Mouse (Mus musculus): ENCODE measurements around the gene Gm49321. TPM values are rescaled to one million over a fixed set of nuclear protein-coding genes. Genes with fewer than 3 reads are reported as not detected.

Gene Gm49321
- polyA plus RNA-seq, 1 experiment from 2014 or later = 13.9 TPM

DNA sequence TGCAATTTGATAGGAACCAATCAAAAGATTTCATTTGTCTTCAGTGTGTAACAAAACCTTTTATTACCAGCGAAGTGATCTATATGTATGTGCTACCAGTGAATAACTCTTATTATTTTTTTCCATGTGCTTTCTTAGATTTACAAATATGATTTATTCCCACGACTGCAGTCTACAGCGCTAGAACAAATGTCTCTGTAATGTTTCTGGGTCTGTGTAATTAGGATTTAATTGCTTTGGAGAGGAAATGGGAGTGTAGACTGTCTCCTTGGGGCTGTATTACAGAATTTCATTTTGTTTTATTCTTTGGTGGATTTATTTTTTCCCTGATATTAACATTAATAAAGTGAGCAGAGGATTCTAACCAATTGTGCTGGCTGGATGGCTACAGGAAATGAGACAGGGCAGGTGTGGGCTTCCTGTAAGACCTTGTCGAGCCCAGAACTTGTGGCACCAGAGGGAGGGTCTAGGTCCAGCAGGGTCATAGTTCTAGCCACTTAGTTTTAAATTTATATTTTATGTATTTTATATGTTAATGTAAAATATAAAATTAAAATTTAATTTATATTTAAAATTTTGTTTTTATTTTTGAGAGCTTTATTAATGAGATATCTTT lies 51.0 kb downstream of the Gm49321 start:
- no peaks in the 10 kb centered on the region for H3K4me1 ChIP-seq (ENCODE audit: control insufficient read depth, insufficient read depth, low read length)
- H3K4me3 ChIP-seq (ENCODE audit: low read length) = no peak overlapping the region
- H3K9me3 ChIP-seq (ENCODE audit: control insufficient read depth, low read length) = no peaks in the 10 kb centered on the region
- H3K4me2 ChIP-seq (replicated peaks; ENCODE audit: low read depth, low read length) = no peak overlapping the region
- ATAC-seq (ENCODE audit: low FRiP score, low TSS enrichment) = no peak
- H3K27me3 ChIP-seq (ENCODE audit: control insufficient read depth, insufficient read depth, low read length) = no peaks in the 10 kb centered on the region
- H3K27ac ChIP-seq (ENCODE audit: low read depth, low read length) = no peak overlapping the region
- no peak overlapping the region for H3K9ac ChIP-seq (ENCODE audit: low read depth, low read length)
- H3K36me3 ChIP-seq (ENCODE audit: control insufficient read depth, insufficient read depth, low read length) = peaks cover 20% of the 10 kb centered on the region
- WGBS = 80% methylated on average over 4 of the region's 4 CpGs

DNA sequence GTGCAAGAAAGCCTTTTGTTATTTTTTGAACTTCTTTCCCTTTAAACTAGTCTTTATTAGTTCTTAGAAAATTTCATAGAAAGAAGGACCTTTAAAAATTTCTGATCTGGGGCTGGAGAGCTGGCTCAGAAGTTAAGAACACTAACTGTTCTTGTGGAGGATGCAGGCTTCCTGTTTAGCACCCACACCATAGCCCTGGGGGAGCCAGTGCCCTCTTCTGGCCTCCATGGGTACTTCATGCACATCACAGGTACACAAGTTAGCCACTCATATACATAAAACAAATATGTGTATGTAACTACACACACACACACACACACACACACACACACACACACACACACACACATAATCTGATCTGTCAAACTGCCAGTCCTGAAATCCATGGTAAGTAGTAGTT lies 52.1 kb downstream of the Gm49321 start:
- no peak for ATAC-seq (ENCODE audit: low FRiP score, low TSS enrichment)

DNA sequence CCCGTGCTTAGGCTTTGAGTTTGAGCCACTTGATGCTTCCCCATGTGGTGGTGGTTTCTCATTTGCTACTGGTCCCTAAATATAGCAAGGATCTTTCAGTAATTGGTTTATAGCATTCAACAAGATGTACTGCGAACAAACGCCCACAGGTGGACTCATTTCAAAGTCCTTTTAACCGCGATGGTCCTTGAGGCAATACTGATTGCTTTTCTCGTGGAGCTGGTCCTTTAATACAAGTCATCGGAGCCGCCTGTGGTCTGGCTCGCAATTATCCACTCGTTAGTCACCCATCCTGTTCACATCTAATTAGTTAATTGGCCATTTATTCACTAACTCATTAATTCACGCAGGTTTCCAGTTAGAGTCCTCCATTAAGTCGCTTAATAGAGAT lies 59.4 kb downstream of the Gm49321 start:
- ATAC-seq (ENCODE audit: low FRiP score, low TSS enrichment) = no peak
- H3K4me3 ChIP-seq (ENCODE audit: low read length) = no peak overlapping the region; the same call in 1 of the 2 replicates

More for the DNA sequence above, 52.1 kb downstream of the Gm49321 start:
- Histone ChIP-seq H3K36me3 (ENCODE audit: control insufficient read depth, insufficient read depth, low read length) (peaks cover 11% of the 10 kb centered on the region), H3K27ac (ENCODE audit: low read depth, low read length) (no peak overlapping the region), H3K9me3 (ENCODE audit: control insufficient read depth, low read length) (no peaks in the 10 kb centered on the region), H3K9ac (ENCODE audit: low read depth, low read length) (no peak overlapping the region), H3K4me3 (ENCODE audit: low read length) (no peak overlapping the region), H3K4me1 (ENCODE audit: control insufficient read depth, insufficient read depth, low read length) (no peaks in the 10 kb centered on the region), H3K4me2 (replicated peaks; ENCODE audit: low read depth, low read length) (no peak overlapping the region), H3K27me3 (ENCODE audit: control insufficient read depth, insufficient read depth, low read length) (no peaks in the 10 kb centered on the region)

DNA sequence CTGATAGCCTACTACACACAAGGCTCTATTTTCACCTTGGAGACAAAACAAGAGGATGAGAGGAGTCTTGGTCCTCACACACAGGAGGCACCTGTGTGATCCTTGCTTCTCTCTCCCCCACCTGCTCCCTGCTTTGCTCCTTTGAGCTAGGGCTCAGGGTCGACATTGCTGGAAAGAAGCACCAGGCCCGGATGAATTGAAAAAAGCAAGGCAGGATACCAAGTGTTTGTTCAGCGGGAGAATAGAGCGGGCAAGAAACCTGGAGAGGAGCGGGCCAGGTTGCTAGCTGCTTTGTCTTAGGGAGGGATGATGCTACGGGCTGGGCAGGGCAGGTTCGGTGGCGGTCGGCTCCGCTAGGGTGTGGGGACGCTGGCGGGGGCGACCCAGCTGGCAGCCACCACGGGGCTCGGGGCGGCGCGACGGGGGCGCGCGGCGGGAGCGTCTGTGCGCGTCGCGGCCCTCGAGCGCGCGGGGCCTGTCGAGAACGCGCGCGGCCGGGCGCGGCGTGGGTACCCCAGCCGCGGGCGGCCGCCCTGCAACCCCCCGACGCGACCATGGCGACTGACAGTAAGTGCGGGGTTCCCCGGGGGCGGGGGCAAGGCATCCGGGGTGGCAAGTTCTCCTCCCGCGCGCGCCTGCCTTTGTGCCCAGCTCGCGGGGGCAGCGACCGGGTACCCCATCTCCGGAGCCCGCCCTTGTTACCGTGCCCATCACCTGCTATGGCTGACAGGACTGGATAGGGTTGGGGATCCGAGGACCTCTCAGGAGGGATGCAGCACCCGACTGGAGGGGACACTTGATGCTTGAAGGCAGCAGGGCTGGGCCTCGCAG lies 60.1 kb downstream of the Gm49321 start, which contains the start of gene Syt16:
Gene Syt16, plus strand, starts transcription at position 365 of the 831 bp plus-strand sequence.
- peak within 1 kb of the TSS; percentile 60 for H3K9ac ChIP-seq (ENCODE audit: low read depth, low read length)
- H3K9me3 ChIP-seq (ENCODE audit: control insufficient read depth, low read length) = no peaks in the 10 kb centered on the region
- no peak within 1 kb of the TSS for H3K27ac ChIP-seq (ENCODE audit: low read depth, low read length)
- under 1% methylated on average over 56 of the region's 67 CpGs for WGBS
- no peaks in the 10 kb centered on the region for H3K4me1 ChIP-seq (ENCODE audit: control insufficient read depth, insufficient read depth, low read length)
- peak within 1 kb of the TSS; percentile 55 for H3K4me3 ChIP-seq (ENCODE audit: low read length)
- H3K36me3 ChIP-seq (ENCODE audit: control insufficient read depth, insufficient read depth, low read length) = no peaks in the 10 kb centered on the region
- H3K27me3 ChIP-seq (ENCODE audit: control insufficient read depth, insufficient read depth, low read length) = peaks cover 10% of the 10 kb centered on the region
- peak; percentile 57; the same call in 1 of the 2 replicates for ATAC-seq (ENCODE audit: low FRiP score, low TSS enrichment)
- H3K4me2 ChIP-seq (replicated peaks; ENCODE audit: low read depth, low read length) = peak within 1 kb of the TSS; percentile 98

More for the DNA sequence above, 59.4 kb downstream of the Gm49321 start:
- H3K27me3 ChIP-seq (ENCODE audit: control insufficient read depth, insufficient read depth, low read length) = peaks cover 10% of the 10 kb centered on the region
- peak overlapping the region; percentile 98; the same call in 1 of the 2 replicates for H3K4me2 ChIP-seq (replicated peaks; ENCODE audit: low read depth, low read length)
- H3K4me1 ChIP-seq (ENCODE audit: control insufficient read depth, insufficient read depth, low read length) = no peaks in the 10 kb centered on the region
- WGBS = 47% methylated on average over 12 of the region's 12 CpGs
- no peaks in the 10 kb centered on the region for H3K36me3 ChIP-seq (ENCODE audit: control insufficient read depth, insufficient read depth, low read length)
- H3K9ac ChIP-seq (ENCODE audit: low read depth, low read length) = no peak overlapping the region
- no peak overlapping the region for H3K27ac ChIP-seq (ENCODE audit: low read depth, low read length)
- no peaks in the 10 kb centered on the region for H3K9me3 ChIP-seq (ENCODE audit: control insufficient read depth, low read length)

DNA sequence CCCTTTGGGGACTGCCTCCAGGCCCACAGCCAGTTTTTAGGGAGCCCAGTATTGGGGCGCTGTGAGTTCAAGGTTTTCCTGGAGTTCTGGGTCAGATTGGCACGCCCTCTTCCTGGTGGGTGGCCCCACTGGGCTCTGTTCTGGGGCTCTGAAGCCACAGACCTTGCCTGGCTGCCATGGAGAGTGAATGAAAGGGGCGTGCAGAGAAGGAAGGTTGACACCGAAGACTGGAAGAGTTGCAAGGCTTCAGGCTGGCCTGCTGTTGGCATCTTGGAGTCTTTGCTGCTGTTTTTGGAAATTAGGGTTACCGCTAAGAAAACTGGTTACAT lies 60.6 kb downstream of the Gm49321 start:
- no peak overlapping the region for H3K27ac ChIP-seq (ENCODE audit: low read depth, low read length)
- H3K4me1 ChIP-seq (ENCODE audit: control insufficient read depth, insufficient read depth, low read length) = no peaks in the 10 kb centered on the region
- H3K4me3 ChIP-seq (ENCODE audit: low read length) = peak overlapping the region; percentile 55
- ATAC-seq (ENCODE audit: low FRiP score, low TSS enrichment) = no peak
- H3K27me3 ChIP-seq (ENCODE audit: control insufficient read depth, insufficient read depth, low read length) = peaks cover 10% of the 10 kb centered on the region
- peak overlapping the region; percentile 98 for H3K4me2 ChIP-seq (replicated peaks; ENCODE audit: low read depth, low read length)
- H3K9ac ChIP-seq (ENCODE audit: low read depth, low read length) = peak overlapping the region; percentile 60; the same call in 1 of the 2 replicates
- WGBS = 47% methylated on average over 5 of the region's 5 CpGs
- no peaks in the 10 kb centered on the region for H3K36me3 ChIP-seq (ENCODE audit: control insufficient read depth, insufficient read depth, low read length)
- no peaks in the 10 kb centered on the region for H3K9me3 ChIP-seq (ENCODE audit: control insufficient read depth, low read length)

DNA sequence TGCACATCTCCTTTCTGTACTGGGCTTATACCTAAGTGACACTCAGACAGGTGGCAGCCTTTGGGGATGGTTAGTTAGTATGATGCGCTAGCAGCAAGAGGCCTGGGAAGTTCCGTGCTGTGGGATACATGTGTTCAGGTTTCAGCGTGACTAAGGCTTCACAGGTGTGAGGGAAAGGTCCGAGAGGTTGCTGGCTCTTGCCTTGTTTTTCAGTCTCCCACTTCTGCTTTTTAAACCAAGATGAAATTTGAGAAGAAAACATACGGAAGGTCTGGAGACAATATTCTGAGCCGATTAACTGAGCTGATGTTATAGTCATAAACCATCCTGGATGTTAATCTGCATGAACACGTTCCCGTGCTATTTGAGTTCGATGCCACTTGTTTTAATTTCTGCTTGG lies 65.0 kb downstream of the Gm49321 start:
- WGBS = 86% methylated on average over 9 of the region's 9 CpGs
- no peaks in the 10 kb centered on the region for H3K36me3 ChIP-seq (ENCODE audit: control insufficient read depth, insufficient read depth, low read length)

DNA sequence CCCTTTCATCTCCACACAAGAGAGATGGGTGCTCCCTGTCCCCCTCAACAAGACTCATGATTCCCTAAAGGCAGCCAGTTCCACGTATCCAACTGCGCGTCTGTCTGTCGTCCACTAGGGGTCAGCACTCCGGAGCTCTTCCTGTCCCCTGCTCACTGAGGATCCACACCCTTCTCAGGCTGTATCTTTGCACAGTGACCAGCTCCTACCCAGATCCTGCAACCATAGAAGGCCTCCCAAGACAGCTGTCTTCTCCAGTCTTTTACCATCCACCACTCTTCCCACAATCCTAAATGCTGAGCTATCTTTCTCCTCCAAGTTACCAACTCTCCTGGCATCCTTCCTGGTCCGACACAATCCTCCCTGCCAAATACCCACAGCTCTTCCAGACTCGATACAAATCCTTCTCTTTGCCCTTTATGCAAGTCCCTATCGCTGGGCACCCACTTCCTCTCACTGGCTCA lies 72.0 kb downstream of the Gm49321 start:
- WGBS = 27% methylated on average over 8 of the region's 8 CpGs
- Histone ChIP-seq H3K4me2 (replicated peaks; ENCODE audit: low read depth, low read length) (no peak overlapping the region), H3K9me3 (ENCODE audit: control insufficient read depth, low read length) (no peaks in the 10 kb centered on the region), H3K27me3 (ENCODE audit: control insufficient read depth, insufficient read depth, low read length) (no peaks in the 10 kb centered on the region; the same call in 1 of the 2 replicates), H3K9ac (ENCODE audit: low read depth, low read length) (no peak overlapping the region), H3K36me3 (ENCODE audit: control insufficient read depth, insufficient read depth, low read length) (no peaks in the 10 kb centered on the region), H3K27ac (ENCODE audit: low read depth, low read length) (no peak overlapping the region), H3K4me1 (ENCODE audit: control insufficient read depth, insufficient read depth, low read length) (no peaks in the 10 kb centered on the region), H3K4me3 (ENCODE audit: low read length) (no peak overlapping the region)
- ATAC-seq (ENCODE audit: low FRiP score, low TSS enrichment) = peak; percentile 71; the same call in 1 of the 2 replicates

More for the DNA sequence above, 65.0 kb downstream of the Gm49321 start:
- Histone ChIP-seq H3K4me3 (ENCODE audit: low read length) (no peak overlapping the region), H3K9me3 (ENCODE audit: control insufficient read depth, low read length) (no peaks in the 10 kb centered on the region), H3K27ac (ENCODE audit: low read depth, low read length) (no peak overlapping the region), H3K4me2 (replicated peaks; ENCODE audit: low read depth, low read length) (no peak overlapping the region), H3K27me3 (ENCODE audit: control insufficient read depth, insufficient read depth, low read length) (peaks cover 9% of the 10 kb centered on the region), H3K9ac (ENCODE audit: low read depth, low read length) (no peak overlapping the region), H3K4me1 (ENCODE audit: control insufficient read depth, insufficient read depth, low read length) (no peaks in the 10 kb centered on the region)
- ATAC-seq (ENCODE audit: low FRiP score, low TSS enrichment) = no peak

DNA sequence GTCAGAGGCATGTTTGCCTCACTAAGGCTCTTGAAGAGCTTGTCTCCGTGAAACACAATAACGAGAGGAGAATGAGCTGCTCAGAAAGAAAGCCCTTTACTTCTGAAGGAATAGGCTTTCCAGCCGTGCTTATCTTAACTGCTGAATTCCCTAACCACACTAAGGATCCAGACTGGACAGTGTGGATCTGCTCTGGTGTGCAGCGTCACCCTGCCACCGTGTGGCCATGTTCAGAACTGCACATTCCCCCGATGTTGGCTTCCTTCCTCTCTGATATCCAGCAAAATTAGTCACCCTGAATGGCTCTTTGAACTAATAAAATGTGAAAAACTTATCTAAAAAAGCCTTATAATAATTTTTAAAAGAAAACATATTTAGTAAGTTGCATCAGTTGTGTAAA lies 76.3 kb downstream of the Gm49321 start:
- 3% methylated on average over 6 of the region's 6 CpGs for WGBS
- no peak overlapping the region for H3K27ac ChIP-seq (ENCODE audit: low read depth, low read length)
- no peak overlapping the region for H3K4me3 ChIP-seq (ENCODE audit: low read length)
- ATAC-seq (ENCODE audit: low FRiP score, low TSS enrichment) = peak; percentile 79
- no peaks in the 10 kb centered on the region; the same call in 1 of the 2 replicates for H3K27me3 ChIP-seq (ENCODE audit: control insufficient read depth, insufficient read depth, low read length)
- H3K4me1 ChIP-seq (ENCODE audit: control insufficient read depth, insufficient read depth, low read length) = no peaks in the 10 kb centered on the region
- no peaks in the 10 kb centered on the region for H3K9me3 ChIP-seq (ENCODE audit: control insufficient read depth, low read length)
- no peaks in the 10 kb centered on the region for H3K36me3 ChIP-seq (ENCODE audit: control insufficient read depth, insufficient read depth, low read length)
- H3K4me2 ChIP-seq (replicated peaks; ENCODE audit: low read depth, low read length) = peak overlapping the region; percentile 26; the same call in 1 of the 2 replicates
- H3K9ac ChIP-seq (ENCODE audit: low read depth, low read length) = no peak overlapping the region

DNA sequence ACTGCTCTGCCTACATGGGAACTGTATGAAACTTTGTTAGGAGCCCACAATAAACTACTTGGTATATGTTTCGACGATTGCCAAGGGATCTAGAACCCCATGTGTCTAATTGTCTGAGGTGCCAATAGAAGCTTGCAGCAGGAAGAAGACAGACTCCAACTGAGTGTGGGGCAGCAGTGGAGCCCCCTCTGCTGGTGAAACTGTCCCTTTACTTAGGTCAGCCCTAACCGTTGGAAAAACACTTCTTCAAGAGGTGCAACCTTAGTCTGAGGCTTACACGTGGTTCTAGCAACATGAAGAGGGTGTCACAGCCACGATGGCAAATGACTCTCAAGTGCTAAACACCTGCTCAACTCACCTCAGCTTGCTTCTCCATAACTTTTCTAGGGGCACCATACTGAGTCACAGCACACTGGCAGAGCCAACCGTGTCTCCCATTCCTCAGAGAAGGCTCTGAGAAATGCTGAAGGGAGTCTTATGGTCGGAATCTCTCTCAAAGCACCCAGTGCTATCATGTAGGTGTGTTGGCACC lies 77.4 kb downstream of the Gm49321 start:
- Histone ChIP-seq H3K4me2 (replicated peaks; ENCODE audit: low read depth, low read length) (no peak overlapping the region), H3K4me3 (ENCODE audit: low read length) (no peak overlapping the region), H3K27me3 (ENCODE audit: control insufficient read depth, insufficient read depth, low read length) (no peaks in the 10 kb centered on the region), H3K27ac (ENCODE audit: low read depth, low read length) (no peak overlapping the region), H3K9ac (ENCODE audit: low read depth, low read length) (no peak overlapping the region), H3K4me1 (ENCODE audit: control insufficient read depth, insufficient read depth, low read length) (no peaks in the 10 kb centered on the region), H3K9me3 (ENCODE audit: control insufficient read depth, low read length) (no peaks in the 10 kb centered on the region), H3K36me3 (ENCODE audit: control insufficient read depth, insufficient read depth, low read length) (no peaks in the 10 kb centered on the region)
- ATAC-seq (ENCODE audit: low FRiP score, low TSS enrichment) = no peak
- WGBS = 60% methylated on average over 7 of the region's 7 CpGs

Data from kidney, embryonic 14.5 days (tissue).